Mouse (Mus musculus) brain, embryonic 14.5 days (tissue): Measurements from ENCODE around the gene Flrt1.

Experiments used
- CTCF ChIP-seq: fragments of 200-500 bp; IDR thresholded peaks from 2 replicates; pipeline ENCODE4 v1.5.1; 2012; ENCODE audit warnings: inconsistent platforms, mild to moderate bottlenecking, moderate library complexity, borderline replicate concordance; ENCODE audit not compliant: insufficient read depth, insufficient read length; ENCODE audit errors: extremely low read depth
- POLR2A ChIP-seq: fragments of 200-500 bp; IDR thresholded peaks from 2 replicates; pipeline ENCODE4 v1.6.1; 2012; ENCODE audit warnings: mild to moderate bottlenecking, inconsistent platforms, borderline replicate concordance; ENCODE audit not compliant: poor library complexity, insufficient read depth, insufficient read length, severe bottlenecking; ENCODE audit errors: extremely low read depth

- TF ChIP-seq CTCF (no peak), POLR2A (no peak)
These were observed 20.1 kb upstream of the Flrt1 start for GRCm38 (mm10) chr19:7125526-7126156.
